Mouse (Mus musculus) heart, postnatal 10 days (tissue): ENCODE data around the gene Dvl2. TPM values are rescaled to one million over a fixed set of nuclear protein-coding genes. Genes with fewer than 3 reads are reported as not detected.
"Not testable (repeated sequence)": the region's sequence is repeated elsewhere in the genome, so short reads cannot be mapped to it uniquely, and the experiment has no call there.

Source experiments
- DNase-seq, 2 experiments: peaks; one replicate each; pipeline ENCODE4 v3.0.0; 2021
- intact Hi-C: fragments of 180-260 bp; cut with DNase I; formaldehyde crosslinking; loops from one replicate; pipeline ENCODE4 v1.15.1; 2025
- total RNA-seq, 2 experiments: library from RNA; stranded (reverse); gene quantifications; 2 replicates each; pipeline ENCODE4 v1.2.3; 2021

Gene Dvl2
- total RNA-seq: 10 to 100 TPM in 1 of 2 experiments, 1 to 10 TPM in 1; 8.6 to 11.8 TPM

DNA sequence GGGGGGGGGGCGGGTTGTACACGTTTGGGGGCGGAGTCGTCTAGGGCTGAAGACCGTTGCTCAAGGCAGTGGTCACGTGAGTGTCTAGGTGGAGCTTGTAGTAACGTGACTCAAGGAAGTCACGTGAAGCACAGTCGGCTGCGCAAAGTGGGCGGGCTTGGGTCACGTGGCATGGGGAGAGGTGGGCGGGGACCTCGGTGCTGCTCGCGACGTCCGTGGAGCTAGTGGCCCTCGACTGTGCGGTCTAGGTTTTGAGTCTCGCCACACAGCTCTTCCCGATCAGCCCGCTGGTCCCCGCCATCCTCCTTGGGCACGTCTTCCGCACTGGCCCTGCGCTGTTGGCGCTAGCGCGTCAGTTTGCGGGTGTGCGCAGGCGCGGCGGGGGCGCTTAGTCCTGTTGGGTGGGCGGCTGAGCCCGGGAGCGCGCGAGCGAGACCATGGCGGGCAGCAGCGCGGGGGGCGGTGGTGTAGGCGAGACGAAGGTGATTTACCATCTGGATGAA lies at the start of gene Dvl2:
TSS of gene Dvl2 (plus strand) at position 200 of the 503 bp plus-strand sequence.
- DNase-seq: peak; percentile 90 to 93
- intact Hi-C loops: no loop called here

DNA sequence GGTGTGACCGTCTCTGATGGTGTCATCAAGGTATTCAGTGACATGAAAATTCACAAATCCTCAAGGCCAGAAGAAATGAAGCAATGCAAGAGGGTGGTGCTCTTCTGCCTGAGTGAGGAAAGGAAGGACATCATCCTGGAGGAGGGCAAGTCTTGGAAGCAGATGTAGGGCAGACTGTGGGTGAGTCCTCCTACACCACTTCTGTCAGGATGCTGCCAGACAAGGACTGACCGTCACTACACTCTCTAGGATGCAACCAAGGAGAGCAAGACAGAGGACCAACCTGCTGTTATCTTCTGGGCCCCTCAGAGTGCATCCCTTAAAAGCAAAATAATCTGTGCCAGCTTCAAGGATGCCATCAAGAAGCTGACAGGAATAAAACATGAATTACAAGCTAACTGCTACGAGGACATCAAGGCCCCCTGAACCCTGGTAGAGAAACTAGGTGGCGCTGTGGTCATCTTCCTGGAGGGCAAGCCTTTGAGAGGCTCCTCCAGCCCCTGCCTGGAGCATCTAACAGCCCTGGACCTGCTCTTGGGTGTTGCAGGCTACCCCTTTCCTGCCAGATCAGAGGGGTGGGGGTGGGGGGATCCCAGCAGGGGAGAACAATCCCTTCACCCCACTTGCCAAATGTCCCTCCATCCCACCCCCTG lies 49.5 kb upstream of the Dvl2 start:
- intact Hi-C loops: no loop called here

DNA sequence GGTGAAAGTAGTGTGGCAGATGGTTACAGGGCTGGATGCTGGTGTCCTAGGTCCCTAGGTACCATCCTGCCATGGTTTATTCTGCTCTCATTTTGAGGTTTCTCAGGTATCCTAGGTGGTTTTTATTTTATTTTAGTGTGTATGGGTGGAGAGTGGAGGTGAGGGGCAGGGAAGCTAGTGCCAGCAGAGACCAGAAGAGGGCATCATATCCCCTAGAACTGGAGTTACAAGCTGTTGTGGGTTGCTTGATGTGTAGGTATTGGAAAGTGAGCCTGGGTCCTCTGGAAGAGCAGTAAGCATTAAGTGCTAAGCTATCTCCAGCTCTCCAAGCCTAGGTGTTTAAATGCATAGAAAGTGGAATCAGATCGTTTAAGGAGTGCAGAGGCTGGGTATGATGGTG lies 48.1 kb upstream of the Dvl2 start:
- intact Hi-C loops: no loop called here
- no peak for DNase-seq

More for the DNA sequence above, 49.5 kb upstream of the Dvl2 start:
- no peak for DNase-seq

DNA sequence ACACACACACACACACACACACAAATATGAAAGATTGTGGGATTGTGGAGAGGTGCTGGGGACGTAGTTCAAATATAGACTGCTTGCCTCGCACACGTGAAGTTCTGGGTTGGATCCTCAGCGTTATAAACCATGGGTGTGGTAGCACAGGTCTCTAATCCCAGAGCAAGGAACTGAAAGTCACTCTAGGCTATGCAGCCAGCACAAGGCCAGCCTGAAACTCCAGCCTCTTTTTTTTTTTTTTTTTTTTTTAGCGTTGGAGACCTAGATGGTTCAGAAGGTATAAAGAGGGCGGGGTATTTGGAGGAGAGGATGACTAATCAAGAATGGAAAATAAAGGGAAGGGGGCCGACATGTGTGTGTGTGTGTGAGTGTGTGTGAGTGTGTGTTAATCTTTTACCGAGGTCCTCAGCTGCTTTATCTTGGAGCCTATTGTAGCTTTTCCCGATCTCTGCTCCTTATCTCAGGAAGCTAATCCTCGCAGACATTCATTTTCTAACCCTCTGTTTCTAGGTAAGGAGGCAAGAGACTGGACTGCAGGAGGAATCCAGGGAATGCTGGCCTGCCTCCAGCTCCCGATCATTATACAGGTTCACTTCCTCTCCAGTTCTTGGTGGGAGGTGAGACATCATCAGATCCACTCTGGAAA lies 47.0 kb upstream of the Dvl2 start:
- intact Hi-C loops: no loop called here
- DNase-seq: no peak

- not testable (repeated sequence) for DNase-seq
- intact Hi-C loops: loop anchor here (2.0 kb wide), 1 partner anchor 19 kb away; no protein-coding TSS in a partner anchor
Measured at GRCm38 (mm10) chr11:69955618-69956017, 44.8 kb upstream of the Dvl2 start.

GRCm38 (mm10) chr11:69956218-69956617 lies 44.2 kb upstream of the Dvl2 start:
- intact Hi-C loops: loop anchor here (2.0 kb wide), 1 partner anchor 19 kb away; no protein-coding TSS in a partner anchor
- DNase-seq: no peak

GRCm38 (mm10) chr11:69960616-69961015 lies 39.8 kb upstream of the Dvl2 start:
- DNase-seq: peak in 1 of 2 experiments; percentile 20
- intact Hi-C loops: no loop called here

- no peak for DNase-seq
- intact Hi-C loops: no loop called here
Measured at GRCm38 (mm10) chr11:69961841-69962240, 38.6 kb upstream of the Dvl2 start.

DNA sequence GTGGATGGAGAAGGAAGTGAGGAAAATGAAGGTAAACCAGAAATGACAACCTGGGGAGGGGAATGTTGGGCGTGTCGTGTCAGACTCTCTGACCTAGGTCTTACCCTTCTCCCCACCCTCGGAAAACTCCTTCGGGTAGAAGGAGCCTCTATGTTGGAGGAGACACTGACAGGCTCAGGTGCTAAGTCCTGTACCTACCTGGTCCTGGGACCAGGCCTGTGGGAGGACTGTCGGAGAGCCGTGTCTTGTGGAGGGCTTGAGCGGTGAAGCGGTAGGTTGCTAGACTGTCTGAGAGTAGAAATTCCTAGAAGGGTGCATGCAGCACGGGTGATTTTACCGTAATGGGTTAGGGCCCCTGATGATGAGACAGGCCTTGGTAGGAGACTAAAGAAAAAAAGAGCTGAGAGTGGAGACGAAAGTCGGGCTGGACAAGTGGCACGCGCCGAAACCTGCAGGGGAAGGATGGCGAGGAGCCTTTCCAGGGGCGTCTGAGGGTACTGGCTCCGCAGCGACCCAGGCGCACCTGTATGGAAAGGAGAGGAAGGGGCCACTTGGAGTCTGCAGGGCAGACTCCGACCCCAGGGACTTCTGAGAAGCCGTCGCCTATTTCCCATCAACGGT lies 35.6 kb upstream of the Dvl2 start, which contains the start of gene Cldn7:
TSS of gene Cldn7 (plus strand) at position 130 of the 621 bp plus-strand sequence.
- DNase-seq: no peak
- intact Hi-C loops: no loop called here

DNA sequence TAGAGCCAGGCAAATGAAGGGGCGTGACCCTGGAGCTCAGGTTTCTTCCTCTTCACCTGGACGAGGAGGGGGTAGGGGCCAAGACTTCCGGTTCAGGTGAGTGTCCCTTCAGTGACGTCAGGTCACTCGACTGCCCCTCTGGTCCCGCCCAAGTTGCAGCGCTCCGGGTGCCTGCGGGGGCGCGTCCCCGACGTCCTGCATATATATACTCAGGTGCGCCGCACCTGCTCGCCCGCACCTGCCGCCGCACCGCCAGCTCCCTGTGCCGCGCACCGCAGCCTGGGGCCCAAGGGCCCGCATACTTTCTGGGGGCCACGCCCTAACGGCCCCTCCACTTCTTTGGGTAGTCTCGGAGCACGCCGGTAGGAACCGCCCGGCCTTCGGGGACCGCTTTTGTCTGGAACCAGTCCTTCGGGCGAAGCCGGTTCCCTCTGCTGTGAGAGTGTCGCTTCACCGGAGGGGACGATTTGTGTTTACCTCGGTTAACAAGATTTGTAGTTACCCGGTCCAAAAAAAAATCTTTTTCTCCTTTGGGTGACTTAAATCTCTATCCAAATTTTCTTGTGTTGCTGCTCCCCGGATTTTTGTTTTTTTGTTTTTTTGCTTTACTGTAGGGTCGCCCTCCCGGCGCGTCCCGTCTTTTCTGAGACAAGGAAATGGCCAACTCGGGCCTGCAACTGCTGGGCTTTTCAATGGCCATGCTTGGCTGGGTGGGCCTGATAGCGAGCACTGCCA lies 35.0 kb upstream of the Dvl2 start:
- no peak for DNase-seq
- intact Hi-C loops: no loop called here

DNA sequence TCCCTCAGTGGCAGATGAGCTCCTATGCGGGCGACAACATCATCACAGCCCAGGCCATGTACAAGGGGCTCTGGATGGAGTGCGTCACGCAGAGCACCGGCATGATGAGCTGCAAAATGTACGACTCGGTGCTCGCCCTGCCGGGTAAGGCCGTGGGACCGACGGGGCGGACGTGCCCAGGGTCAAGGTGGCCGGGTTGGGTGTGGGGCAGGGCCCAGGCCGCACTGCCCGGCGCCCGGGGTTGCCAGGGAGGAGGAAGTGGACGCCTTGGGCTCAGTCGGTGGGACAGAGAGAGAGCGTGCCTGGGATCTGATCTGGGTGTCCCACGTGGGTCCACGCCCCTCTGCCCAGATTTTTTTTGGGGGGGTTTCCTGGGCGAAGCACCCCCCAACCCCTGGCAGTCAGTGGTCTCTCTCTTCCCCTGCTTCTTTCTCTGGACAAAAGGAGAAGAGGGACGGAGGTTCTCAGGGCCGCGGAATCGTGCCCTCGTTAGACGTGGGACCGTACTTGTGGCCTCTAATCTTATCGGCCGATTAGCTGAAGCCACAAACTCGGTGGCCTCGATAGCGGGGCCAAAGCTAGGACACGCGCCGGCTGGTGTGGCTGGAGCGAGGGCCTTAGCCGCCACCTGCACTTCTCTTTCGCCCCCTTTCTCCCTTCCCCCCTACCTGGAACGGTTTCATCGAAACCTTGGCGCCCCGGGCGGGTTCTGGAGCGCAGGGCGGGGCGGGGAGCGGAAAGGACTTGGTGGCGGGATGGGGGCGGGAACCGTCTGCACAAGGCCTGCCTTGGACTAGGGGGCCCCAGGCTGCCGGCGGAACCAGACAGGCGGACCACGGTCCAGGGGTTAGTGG lies 34.2 kb upstream of the Dvl2 start:
- intact Hi-C loops: no loop called here
- DNase-seq: peak; percentile 44 to 48

DNA sequence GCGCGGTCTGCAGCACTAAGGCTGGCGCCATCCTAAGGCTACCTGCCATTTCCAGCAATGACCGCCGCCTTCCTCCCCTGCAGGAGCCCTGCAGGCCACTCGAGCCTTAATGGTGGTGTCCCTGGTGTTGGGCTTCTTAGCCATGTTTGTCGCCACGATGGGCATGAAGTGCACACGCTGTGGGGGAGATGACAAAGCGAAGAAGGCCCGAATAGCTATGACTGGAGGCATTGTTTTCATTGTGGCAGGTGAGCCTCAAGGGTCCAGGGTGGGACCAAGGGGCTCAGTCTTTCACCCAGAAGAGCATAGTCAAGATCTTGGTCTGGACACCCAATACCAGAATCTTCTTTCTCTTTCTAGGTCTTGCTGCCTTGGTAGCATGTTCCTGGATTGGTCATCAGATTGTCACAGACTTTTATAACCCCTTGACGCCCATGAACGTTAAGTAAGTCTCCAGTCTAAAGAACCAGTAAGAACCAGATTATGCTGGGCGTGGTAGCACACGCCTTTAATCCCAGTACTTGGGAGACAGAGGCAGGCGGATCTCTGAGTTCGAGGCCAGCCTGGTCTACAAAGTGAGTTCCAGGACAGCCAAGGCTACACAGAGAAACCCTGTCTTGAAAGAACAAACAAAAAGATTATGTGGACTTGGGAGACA lies 33.4 kb upstream of the Dvl2 start:
- no peak for DNase-seq
- intact Hi-C loops: no loop called here

DNA sequence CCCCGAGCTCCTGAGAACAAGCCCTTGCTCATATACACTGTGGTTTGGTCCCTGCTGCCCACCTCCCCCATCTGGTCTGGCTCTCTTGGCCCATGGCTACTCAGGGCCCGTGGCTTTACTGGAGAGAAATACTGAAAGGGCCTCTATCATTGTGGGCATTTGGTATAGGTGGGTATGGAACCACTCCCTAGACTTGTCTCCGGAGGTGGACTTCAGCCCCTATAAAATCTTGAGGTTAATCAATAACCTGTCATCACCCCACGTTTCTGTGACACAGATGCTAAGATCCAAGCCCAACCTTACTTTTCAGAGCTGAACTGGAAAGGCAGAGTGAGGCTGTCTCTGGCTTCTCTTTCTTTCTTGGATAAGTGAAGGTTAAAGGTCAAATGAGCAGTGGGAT lies 31.6 kb upstream of the Dvl2 start:
- intact Hi-C loops: no loop called here
- DNase-seq: no peak

DNA sequence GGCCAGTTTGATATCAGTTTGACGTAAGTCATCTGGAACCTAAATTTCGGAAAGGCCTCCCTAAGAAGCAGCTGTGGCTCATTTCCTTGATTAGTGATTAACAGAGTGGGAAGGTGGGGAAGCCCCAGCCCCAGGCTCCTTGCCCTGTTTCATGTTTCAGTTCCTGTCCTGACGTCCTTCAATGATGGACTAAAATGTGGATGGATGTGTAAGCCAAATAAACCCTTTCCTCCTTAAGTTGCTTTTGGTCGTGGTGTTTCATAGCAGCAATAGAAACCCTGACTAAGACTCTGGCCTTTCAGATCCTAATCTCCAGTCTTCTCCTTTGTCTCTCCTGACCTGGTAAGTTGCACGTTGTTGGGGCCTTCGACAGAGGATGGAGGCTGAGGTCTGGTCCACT lies 30.2 kb upstream of the Dvl2 start:
- intact Hi-C loops: no loop called here
- no peak for DNase-seq

DNA sequence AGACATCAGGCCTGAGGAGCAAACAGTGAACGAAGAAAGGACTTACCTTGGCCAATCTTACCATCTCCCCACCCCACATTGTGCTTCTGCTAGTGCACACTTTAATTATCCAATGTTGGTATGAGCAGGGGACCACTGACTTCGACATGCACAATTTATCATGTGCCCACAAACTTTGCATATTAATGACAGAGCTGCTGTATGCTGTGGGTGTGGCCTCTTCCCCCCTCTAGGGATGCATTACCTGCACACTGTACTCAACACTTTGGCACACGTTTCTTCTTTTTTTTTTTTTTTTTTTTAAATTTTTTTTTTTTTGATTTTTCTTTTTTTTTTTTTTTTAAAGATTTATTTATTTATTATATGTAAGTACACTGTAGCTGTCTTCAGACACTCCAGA lies 29.6 kb upstream of the Dvl2 start:
- intact Hi-C loops: no loop called here
- no peak for DNase-seq

GRCm38 (mm10) chr11:69974907-69975306 lies 25.5 kb upstream of the Dvl2 start:
- intact Hi-C loops: loop anchor here (2.0 kb wide), 1 partner anchor 18 kb away; no protein-coding TSS in a partner anchor
- no peak for DNase-seq

DNA sequence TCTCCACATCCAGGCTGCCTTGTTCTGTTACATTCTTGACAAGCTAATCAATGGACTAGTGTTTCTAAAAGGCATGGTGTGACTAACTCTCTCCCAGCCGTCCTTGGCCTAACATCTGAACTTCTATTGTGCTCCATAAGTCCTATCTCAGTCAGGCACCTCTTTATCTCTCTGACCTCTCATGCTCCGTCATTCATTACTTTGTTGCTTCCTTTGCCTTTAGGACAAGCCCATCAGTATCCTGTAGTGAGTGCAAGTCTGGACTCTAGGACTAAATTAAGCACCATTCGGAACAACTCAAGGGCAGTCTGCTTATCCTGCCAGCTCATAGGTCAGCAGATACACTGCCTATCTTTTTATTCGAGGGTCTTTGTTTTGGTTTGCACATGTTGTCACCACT lies 24.1 kb upstream of the Dvl2 start:
- intact Hi-C loops: no loop called here
- no peak for DNase-seq

DNA sequence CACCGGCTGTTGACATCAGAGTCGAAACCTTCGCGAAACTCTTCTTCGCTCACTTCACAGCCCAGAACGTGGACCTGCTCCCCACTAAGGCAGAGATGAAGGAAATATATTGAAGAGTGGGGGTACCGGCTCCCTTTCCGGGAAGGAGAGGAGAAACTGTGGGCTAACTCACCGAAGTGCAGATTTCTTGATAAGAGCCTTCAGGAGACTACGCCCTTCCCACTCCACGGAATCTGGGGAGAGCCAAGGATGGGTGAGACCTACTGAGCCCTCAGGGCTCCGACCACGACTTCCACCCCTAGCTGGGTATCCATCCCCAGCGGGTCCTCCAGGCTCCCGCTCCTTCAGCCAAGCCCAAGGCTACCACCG lies 20.6 kb upstream of the Dvl2 start:
- intact Hi-C loops: loop anchor here (2.0 kb wide), 1 partner anchor 17 kb away; no protein-coding TSS in a partner anchor

More for the DNA sequence above, 20.6 kb upstream of the Dvl2 start:
- DNase-seq: no peak
